Mouse (Mus musculus): ENCODE results near the gene Atp11a. TPM values are rescaled to one million over a fixed set of nuclear protein-coding genes. Genes with fewer than 3 reads are reported as not detected.

Gene Atp11a
- polyA plus RNA-seq, 1 experiment from 2014 or later, result 15.6 TPM

DNA sequence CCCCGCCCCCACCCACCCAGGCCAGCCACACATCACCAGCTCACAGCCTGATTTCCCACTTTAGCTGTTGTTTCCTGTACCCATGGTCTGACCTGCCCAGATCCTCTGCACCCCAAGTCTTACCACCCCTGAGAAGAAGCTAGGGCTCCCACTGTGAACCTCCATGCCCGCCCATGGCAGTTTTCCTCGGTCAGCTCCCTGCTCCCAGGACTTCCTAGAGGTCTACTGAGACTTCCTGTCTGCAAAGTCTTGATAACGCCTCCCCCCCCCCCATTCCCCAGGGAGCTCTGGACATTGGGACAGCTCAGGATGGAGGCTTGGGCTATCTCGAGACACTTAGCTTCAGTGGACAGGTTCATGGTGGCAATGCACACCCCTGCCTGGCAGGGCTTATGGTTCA is 148.3 kb downstream of the Atp11a start:
- no peaks in the 10 kb centered on the region for H3K36me3 ChIP-seq (ENCODE audit: control insufficient read depth, insufficient read depth, low read length)
- H3K9me3 ChIP-seq (replicated peaks; ENCODE audit: control insufficient read depth, low read length), result no peaks in the 10 kb centered on the region
- no peak for ATAC-seq (replicated peaks; ENCODE audit: insufficient number of reproducible peaks, low FRiP score, low TSS enrichment)
- no peak overlapping the region for H3K4me2 ChIP-seq
- H3K4me1 ChIP-seq (ENCODE audit: control insufficient read depth, insufficient read depth, low read length), result peaks cover 3% of the 10 kb centered on the region; the same call in 1 of the 2 replicates
- no peak overlapping the region for H3K4me3 ChIP-seq (ENCODE audit: low read depth, low read length)
- 48% methylated on average over 5 of the region's 5 CpGs for WGBS (ENCODE audit: insufficient replicate concordance)
- no peak overlapping the region for H3K27ac ChIP-seq (ENCODE audit: low read depth, low read length)
- no peaks in the 10 kb centered on the region for H3K27me3 ChIP-seq (ENCODE audit: control insufficient read depth, insufficient read depth, low read length)
- no peak overlapping the region for H3K9ac ChIP-seq (ENCODE audit: low read depth, low read length)

DNA sequence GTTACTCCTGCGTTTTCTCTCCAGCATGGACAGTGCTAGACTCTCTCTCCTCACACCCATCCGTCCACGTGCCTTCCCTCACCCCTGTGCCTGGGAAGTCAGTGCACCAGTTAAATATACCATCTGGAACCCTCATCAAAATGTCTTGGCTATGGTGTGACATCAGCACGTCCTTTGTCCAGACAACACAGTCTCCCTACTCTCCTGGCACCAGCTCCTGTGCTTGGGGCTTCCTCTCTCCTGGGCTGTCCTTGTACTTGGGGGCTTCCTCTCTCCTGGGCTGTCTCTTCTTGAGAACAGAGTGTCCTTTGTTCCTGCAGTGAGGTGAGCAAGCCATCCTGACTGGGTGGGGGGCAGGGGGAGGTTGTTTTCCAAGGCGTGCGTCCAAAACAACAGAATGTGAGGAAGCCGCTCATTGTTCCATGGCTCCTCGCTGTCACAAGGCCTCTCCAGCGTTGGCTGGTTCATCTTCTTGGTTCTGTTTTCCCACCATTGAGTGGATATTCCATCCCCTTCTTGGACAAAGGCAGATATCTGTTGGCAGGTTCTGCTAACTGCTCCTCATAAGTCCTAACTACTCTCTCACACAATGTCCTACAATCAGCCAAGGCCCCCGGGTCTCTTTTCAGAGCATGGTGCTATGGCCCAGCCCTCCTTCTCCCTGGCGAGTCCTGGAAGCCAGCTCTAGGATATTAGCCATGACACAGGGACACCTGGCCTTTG is 148.9 kb downstream of the Atp11a start:
- Histone ChIP-seq H3K9me3 (replicated peaks; ENCODE audit: control insufficient read depth, low read length) (no peaks in the 10 kb centered on the region), H3K9ac (ENCODE audit: low read depth, low read length) (no peak overlapping the region), H3K4me1 (ENCODE audit: control insufficient read depth, insufficient read depth, low read length) (peaks cover 3% of the 10 kb centered on the region; the same call in 1 of the 2 replicates), H3K27ac (ENCODE audit: low read depth, low read length) (no peak overlapping the region), H3K27me3 (ENCODE audit: control insufficient read depth, insufficient read depth, low read length) (no peaks in the 10 kb centered on the region), H3K4me2 (no peak overlapping the region), H3K4me3 (ENCODE audit: low read depth, low read length) (no peak overlapping the region), H3K36me3 (ENCODE audit: control insufficient read depth, insufficient read depth, low read length) (no peaks in the 10 kb centered on the region)
- no peak for ATAC-seq (replicated peaks; ENCODE audit: insufficient number of reproducible peaks, low FRiP score, low TSS enrichment)
- WGBS (ENCODE audit: insufficient replicate concordance), result 80% methylated on average over 11 of the region's 11 CpGs

DNA sequence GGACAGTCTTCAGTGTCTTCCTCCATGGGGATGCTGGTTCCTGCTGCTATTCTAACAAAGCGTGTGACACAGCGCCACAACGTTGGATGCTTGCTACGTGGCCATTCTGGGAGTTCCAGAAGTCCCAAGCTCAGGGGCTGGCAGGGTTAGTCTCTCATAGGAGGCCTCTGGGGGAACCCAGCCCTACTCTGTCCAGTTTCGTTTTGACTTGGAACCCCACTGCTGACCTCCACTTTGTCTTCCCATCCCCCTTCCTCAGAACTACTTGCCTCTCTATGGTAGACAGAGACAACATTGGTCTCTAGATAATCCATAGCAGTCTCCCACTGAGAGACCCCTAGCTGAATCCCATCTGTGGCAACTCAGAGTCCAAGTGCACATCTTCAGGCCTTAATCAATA is 149.8 kb downstream of the Atp11a start:
- Histone ChIP-seq H3K9ac (ENCODE audit: low read depth, low read length) (no peak overlapping the region), H3K36me3 (ENCODE audit: control insufficient read depth, insufficient read depth, low read length) (no peaks in the 10 kb centered on the region), H3K27me3 (ENCODE audit: control insufficient read depth, insufficient read depth, low read length) (no peaks in the 10 kb centered on the region), H3K4me2 (no peak overlapping the region), H3K9me3 (replicated peaks; ENCODE audit: control insufficient read depth, low read length) (no peaks in the 10 kb centered on the region), H3K4me3 (ENCODE audit: low read depth, low read length) (no peak overlapping the region), H3K4me1 (ENCODE audit: control insufficient read depth, insufficient read depth, low read length) (peaks cover 3% of the 10 kb centered on the region; the same call in 1 of the 2 replicates), H3K27ac (ENCODE audit: low read depth, low read length) (no peak overlapping the region)
- 79% methylated on average over 5 of the region's 5 CpGs for WGBS (ENCODE audit: insufficient replicate concordance)
- no peak for ATAC-seq (replicated peaks; ENCODE audit: insufficient number of reproducible peaks, low FRiP score, low TSS enrichment)

DNA sequence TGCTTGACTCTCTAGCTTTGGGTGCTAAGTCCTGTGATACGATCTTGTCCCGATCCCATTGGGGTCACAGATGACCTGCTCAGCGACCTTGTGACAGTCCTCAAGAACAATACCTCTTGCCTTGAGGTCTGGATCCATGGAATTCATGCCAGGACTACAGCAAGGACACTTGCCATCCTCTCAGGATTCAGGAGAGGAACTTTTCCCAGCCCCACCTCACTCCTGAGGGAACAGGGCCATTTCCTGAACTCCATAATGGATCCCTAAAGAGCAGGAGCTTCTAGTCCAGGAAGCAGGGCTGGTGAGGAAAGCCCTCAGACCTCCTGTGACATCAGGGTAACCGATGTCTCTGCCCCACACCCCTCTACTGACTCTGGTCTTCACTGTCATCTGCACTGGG is 150.9 kb downstream of the Atp11a start:
- no peaks in the 10 kb centered on the region for H3K36me3 ChIP-seq (ENCODE audit: control insufficient read depth, insufficient read depth, low read length)
- no peak overlapping the region for H3K9ac ChIP-seq (ENCODE audit: low read depth, low read length)
- H3K4me2 ChIP-seq, result no peak overlapping the region
- no peak overlapping the region for H3K4me3 ChIP-seq (ENCODE audit: low read depth, low read length)
- peaks cover 3% of the 10 kb centered on the region; the same call in 1 of the 2 replicates for H3K4me1 ChIP-seq (ENCODE audit: control insufficient read depth, insufficient read depth, low read length)
- no peak overlapping the region for H3K27ac ChIP-seq (ENCODE audit: low read depth, low read length)
- H3K9me3 ChIP-seq (replicated peaks; ENCODE audit: control insufficient read depth, low read length), result no peaks in the 10 kb centered on the region
- H3K27me3 ChIP-seq (ENCODE audit: control insufficient read depth, insufficient read depth, low read length), result no peaks in the 10 kb centered on the region
- ATAC-seq (replicated peaks; ENCODE audit: insufficient number of reproducible peaks, low FRiP score, low TSS enrichment), result no peak
- 74% methylated on average over 4 of the region's 4 CpGs for WGBS (ENCODE audit: insufficient replicate concordance)

- Histone ChIP-seq H3K9ac (ENCODE audit: low read depth, low read length) (no peak overlapping the region), H3K27ac (ENCODE audit: low read depth, low read length) (no peak overlapping the region)
These were observed 155.2 kb downstream of the Atp11a start for GRCm38 (mm10) chr8:12912011-12912410.

GRCm38 (mm10) chr8:12915187-12916006 is 158.6 kb downstream of the Atp11a start:
- no peaks in the 10 kb centered on the region for H3K36me3 ChIP-seq (ENCODE audit: control insufficient read depth, insufficient read depth, low read length)
- H3K9me3 ChIP-seq (replicated peaks; ENCODE audit: control insufficient read depth, low read length), result no peaks in the 10 kb centered on the region
- peaks cover 5% of the 10 kb centered on the region; the same call in 1 of the 2 replicates for H3K4me1 ChIP-seq (ENCODE audit: control insufficient read depth, insufficient read depth, low read length)
- H3K4me3 ChIP-seq (ENCODE audit: low read depth, low read length), result peak overlapping the region; percentile 55
- ATAC-seq (replicated peaks; ENCODE audit: insufficient number of reproducible peaks, low FRiP score, low TSS enrichment), result no peak
- peak overlapping the region; percentile 69 for H3K9ac ChIP-seq (ENCODE audit: low read depth, low read length)
- WGBS (ENCODE audit: insufficient replicate concordance), result 17% methylated on average over 42 of the region's 42 CpGs
- H3K4me2 ChIP-seq, result peak overlapping the region; percentile 85
- no peak overlapping the region for H3K27ac ChIP-seq (ENCODE audit: low read depth, low read length)
- H3K27me3 ChIP-seq (ENCODE audit: control insufficient read depth, insufficient read depth, low read length), result peaks cover 8% of the 10 kb centered on the region; the same call in 1 of the 2 replicates

More at GRCm38 (mm10) chr8:12912011-12912410, 155.2 kb downstream of the Atp11a start:
- Histone ChIP-seq H3K4me1 (ENCODE audit: control insufficient read depth, insufficient read depth, low read length) (peaks cover 5% of the 10 kb centered on the region; the same call in 1 of the 2 replicates), H3K4me3 (ENCODE audit: low read depth, low read length) (no peak overlapping the region), H3K27me3 (ENCODE audit: control insufficient read depth, insufficient read depth, low read length) (peaks cover 8% of the 10 kb centered on the region; the same call in 1 of the 2 replicates), H3K9me3 (replicated peaks; ENCODE audit: control insufficient read depth, low read length) (no peaks in the 10 kb centered on the region), H3K4me2 (no peak overlapping the region), H3K36me3 (ENCODE audit: control insufficient read depth, insufficient read depth, low read length) (no peaks in the 10 kb centered on the region)
- ATAC-seq (replicated peaks; ENCODE audit: insufficient number of reproducible peaks, low FRiP score, low TSS enrichment), result no peak
- 56% methylated on average over 5 of the region's 5 CpGs for WGBS (ENCODE audit: insufficient replicate concordance)

- no peak overlapping the region for H3K27ac ChIP-seq (ENCODE audit: low read depth, low read length)
- peaks cover 8% of the 10 kb centered on the region; the same call in 1 of the 2 replicates for H3K27me3 ChIP-seq (ENCODE audit: control insufficient read depth, insufficient read depth, low read length)
- H3K9me3 ChIP-seq (replicated peaks; ENCODE audit: control insufficient read depth, low read length), result no peaks in the 10 kb centered on the region
- no peaks in the 10 kb centered on the region for H3K36me3 ChIP-seq (ENCODE audit: control insufficient read depth, insufficient read depth, low read length)
- H3K9ac ChIP-seq (ENCODE audit: low read depth, low read length), result peak overlapping the region; percentile 69; the same call in 1 of the 2 replicates
- WGBS (ENCODE audit: insufficient replicate concordance), result 74% methylated on average over 16 of the region's 16 CpGs
- peak overlapping the region; percentile 55 for H3K4me3 ChIP-seq (ENCODE audit: low read depth, low read length)
- peak overlapping the region; percentile 85 for H3K4me2 ChIP-seq
- peaks cover 5% of the 10 kb centered on the region; the same call in 1 of the 2 replicates for H3K4me1 ChIP-seq (ENCODE audit: control insufficient read depth, insufficient read depth, low read length)
- no peak for ATAC-seq (replicated peaks; ENCODE audit: insufficient number of reproducible peaks, low FRiP score, low TSS enrichment)
These were observed 159.5 kb downstream of the Atp11a start for GRCm38 (mm10) chr8:12916156-12916900.

DNA sequence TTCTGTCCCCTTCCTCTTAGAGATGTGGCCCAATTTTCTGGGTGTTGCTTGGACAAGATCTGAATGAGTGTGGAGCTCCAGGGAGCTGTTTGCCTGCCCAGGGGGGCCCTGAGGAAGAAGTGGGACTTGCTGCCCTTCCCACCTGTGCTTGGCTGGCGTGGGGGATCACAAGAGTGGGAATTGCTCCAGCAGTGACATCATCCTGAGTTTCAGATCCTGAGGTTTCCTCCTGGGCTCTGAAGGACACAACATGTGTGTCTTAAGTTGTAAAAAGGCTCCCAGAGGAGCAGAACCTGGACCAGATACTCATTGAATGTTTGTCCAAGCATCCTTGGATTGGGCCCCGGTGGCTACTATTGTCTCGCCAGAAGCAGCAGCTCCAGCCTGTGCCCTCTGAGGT is 160.2 kb downstream of the Atp11a start:
- 75% methylated on average over 3 of the region's 3 CpGs for WGBS (ENCODE audit: insufficient replicate concordance)
- Histone ChIP-seq H3K27me3 (ENCODE audit: control insufficient read depth, insufficient read depth, low read length) (peaks cover 8% of the 10 kb centered on the region; the same call in 1 of the 2 replicates), H3K9ac (ENCODE audit: low read depth, low read length) (no peak overlapping the region)

More for the DNA sequence above, 160.2 kb downstream of the Atp11a start:
- H3K4me1 ChIP-seq (ENCODE audit: control insufficient read depth, insufficient read depth, low read length), result peaks cover 5% of the 10 kb centered on the region; the same call in 1 of the 2 replicates
- no peak overlapping the region for H3K4me2 ChIP-seq
- H3K27ac ChIP-seq (ENCODE audit: low read depth, low read length), result no peak overlapping the region
- no peaks in the 10 kb centered on the region for H3K36me3 ChIP-seq (ENCODE audit: control insufficient read depth, insufficient read depth, low read length)
- no peak overlapping the region for H3K4me3 ChIP-seq (ENCODE audit: low read depth, low read length)
- ATAC-seq (replicated peaks; ENCODE audit: insufficient number of reproducible peaks, low FRiP score, low TSS enrichment), result no peak
- no peaks in the 10 kb centered on the region for H3K9me3 ChIP-seq (replicated peaks; ENCODE audit: control insufficient read depth, low read length)
